Mouse (Mus musculus): Measurements from ENCODE around the gene Slc35c2.
A peak's percentile ranks its signal among the peaks of the same experiment; 100 is the strongest.

Slc35c2 gene

GRCm38 (mm10) chr2:165241786-165242185 lies 45.9 kb downstream of the Slc35c2 start:
- DNase-seq (ENCODE audit: inconsistent age in 2 of 2, low spot score in 1 of 2) = no peak

- DNase-seq (ENCODE audit: inconsistent age in 2 of 2, low spot score in 1 of 2) = no peak
These were observed 47.3 kb downstream of the Slc35c2 start for GRCm38 (mm10) chr2:165240371-165240770.

- DNase-seq (ENCODE audit: inconsistent age in 2 of 2, low spot score in 1 of 2) = no peak
These were observed 48.0 kb downstream of the Slc35c2 start for GRCm38 (mm10) chr2:165239533-165240144.

GRCm38 (mm10) chr2:165238416-165239145 lies 49.1 kb downstream of the Slc35c2 start:
- DNase-seq (ENCODE audit: inconsistent age in 2 of 2, low spot score in 1 of 2) = peak; percentile 26 to 62

- DNase-seq (ENCODE audit: inconsistent age in 2 of 2, low spot score in 1 of 2) = peak; percentile 59 to 89
These were observed 52.9 kb downstream of the Slc35c2 start, which contains the start of gene Cdh22 for GRCm38 (mm10) chr2:165234613-165235291. Gene Cdh22, minus strand, starts transcription at chr2:165234853.

- DNase-seq (ENCODE audit: inconsistent age in 2 of 2, low spot score in 1 of 2) = no peak
These were observed 53.4 kb downstream of the Slc35c2 start for GRCm38 (mm10) chr2:165234291-165234612.

GRCm38 (mm10) chr2:165233491-165234290 lies 54.0 kb downstream of the Slc35c2 start:
- DNase-seq (ENCODE audit: inconsistent age in 2 of 2, low spot score in 1 of 2) = peak; percentile 59 to 81

- DNase-seq (ENCODE audit: inconsistent age in 2 of 2, low spot score in 1 of 2) = no peak
These were observed 58.6 kb downstream of the Slc35c2 start for GRCm38 (mm10) chr2:165229050-165229449.
